Mouse (Mus musculus): Measurements from ENCODE around the gene Elf4.

- no peak for TF ChIP-seq CTCF (IDR thresholded peaks at IDR 0.05; ENCODE audit: low read depth)
- TF ChIP-seq EP300 (IDR thresholded peaks at IDR 0.05; ENCODE audit: low read depth): no peak
Observed at GRCm38 (mm10) chrX:48455018-48455417, 7.9 kb downstream of the Elf4 start.
